Mouse (Mus musculus): Measurements from ENCODE around the gene Wbp2. TPM values are rescaled to one million over a fixed set of nuclear protein-coding genes. Genes with fewer than 3 reads are reported as not detected.

Wbp2 gene
- polyA plus RNA-seq, 3 experiments from 2014 or later = 153 to 156 (median 154) TPM

GRCm38 (mm10) chr11:116061641-116062415, 25.0 kb downstream of the Wbp2 start:
- no peak for ATAC-seq

DNA sequence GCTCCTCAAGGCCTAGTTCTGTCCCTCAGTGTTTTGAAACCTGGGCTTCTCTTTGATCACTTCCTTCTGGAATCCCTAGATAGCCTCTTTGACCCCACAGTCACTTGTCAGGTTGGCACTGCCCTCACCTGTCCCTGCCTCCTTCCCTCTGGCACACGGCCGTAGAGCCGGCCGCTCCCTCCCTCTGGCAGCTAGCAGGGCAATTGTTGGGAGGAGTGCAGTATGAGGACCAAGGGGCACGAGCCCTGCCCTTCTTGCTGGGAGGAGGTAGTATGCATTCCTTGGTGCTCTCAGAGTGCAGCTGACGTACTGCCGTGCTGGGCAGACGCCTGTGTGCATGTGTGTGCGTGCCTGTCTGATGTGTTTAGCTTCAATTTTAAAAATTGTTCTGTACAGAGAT, 26.2 kb downstream of the Wbp2 start:
- ATAC-seq = no peak

DNA sequence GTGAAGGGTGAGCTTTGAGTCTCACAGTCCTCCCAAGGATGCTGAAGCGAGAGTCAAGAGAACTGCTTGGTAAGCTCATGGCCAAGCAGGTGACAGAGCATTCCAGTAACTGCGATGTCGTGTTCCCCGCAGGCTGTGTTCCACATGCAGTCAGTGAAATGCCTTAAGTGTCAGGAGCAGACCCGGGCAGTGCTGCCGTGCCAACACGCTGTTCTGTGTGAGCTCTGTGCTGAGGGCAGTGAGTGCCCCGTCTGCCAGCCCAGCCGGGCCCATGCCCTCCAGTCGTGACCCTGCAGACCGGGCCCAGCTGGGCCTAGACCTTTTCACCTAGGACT, 27.1 kb downstream of the Wbp2 start:
- ATAC-seq = no peak

- ATAC-seq = no peak
These were observed 27.7 kb downstream of the Wbp2 start for GRCm38 (mm10) chr11:116058868-116059690.

GRCm38 (mm10) chr11:116058022-116058614, 28.7 kb downstream of the Wbp2 start:
- ATAC-seq = no peak

- no peak for ATAC-seq
These were observed 29.4 kb downstream of the Wbp2 start for GRCm38 (mm10) chr11:116057237-116057881.

GRCm38 (mm10) chr11:116055873-116056272, 30.9 kb downstream of the Wbp2 start:
- ATAC-seq = no peak

DNA sequence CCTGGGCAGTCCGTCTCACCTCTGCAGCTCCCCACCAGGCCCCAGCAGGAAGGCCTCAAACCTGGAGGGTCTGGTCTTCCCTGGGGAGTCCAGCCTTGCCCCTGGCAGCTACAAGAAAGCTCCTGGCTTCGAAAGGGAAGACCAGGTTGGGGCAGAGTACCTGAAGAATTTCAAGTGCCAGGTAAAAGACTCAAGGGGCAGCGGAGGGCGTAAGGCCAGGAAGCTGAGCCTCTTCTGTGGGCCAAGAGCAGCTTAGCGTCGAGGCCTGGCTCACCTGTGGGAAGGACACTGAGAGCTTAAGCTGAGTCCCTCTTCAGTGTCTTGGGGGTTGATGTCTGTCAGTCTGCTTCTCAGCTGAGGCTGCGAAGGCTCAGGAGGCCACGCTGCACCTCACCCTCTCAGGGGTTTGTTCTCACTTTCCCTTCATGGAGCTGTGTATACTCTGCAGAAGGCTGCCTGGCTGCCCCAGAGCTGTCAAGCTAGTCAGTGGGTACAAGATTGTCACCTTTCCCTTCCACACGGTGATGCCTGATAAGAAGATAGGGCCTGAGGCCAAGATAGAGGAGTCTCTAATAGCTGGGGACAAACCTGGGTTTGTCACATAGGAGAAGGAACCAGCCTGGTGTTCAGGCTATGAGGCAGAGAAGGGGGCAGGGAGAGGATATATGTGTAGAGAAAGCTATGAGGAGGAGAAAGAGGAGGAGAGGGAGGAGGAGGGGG, 33.1 kb downstream of the Wbp2 start:
- no peak for ATAC-seq

DNA sequence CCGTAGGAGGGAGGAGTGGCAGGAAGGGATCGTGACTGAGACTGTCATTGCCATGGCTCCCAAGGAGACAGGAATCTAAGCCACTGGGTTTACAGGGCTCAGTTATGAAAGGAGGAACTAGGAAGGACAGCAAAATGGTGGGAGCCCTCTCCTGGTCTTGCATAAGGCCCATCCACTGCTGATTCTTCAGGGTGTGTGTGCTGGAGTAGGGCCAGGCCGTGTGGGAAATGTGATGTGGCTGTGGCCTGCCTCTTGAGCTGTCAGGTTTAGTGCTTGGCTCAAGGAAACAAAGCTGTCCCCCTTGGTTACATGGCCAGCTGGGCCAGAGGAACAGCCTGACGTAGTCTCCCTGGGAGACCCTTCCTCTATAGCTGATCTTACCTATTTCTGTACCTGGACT, 36.6 kb downstream of the Wbp2 start:
- no peak for ATAC-seq

DNA sequence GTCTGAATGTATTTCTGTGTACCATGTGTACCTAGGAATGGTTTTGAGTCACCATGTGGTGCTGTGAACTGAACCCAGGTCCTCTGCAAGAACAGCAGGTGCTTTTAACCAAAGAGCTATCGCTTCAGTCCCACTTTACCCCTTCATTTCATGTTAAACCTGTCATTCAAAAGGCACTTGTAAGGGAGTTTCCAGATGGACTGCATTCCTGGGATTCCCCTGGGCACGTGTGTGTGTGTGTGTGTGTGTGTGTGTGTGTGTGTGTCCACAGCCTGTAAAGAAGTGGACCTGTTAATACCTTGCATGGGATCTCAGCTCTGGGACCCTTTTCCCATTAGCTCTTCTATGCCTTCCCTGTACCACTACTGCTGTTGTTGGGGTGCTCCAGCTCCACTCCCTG, 37.2 kb downstream of the Wbp2 start:
- ATAC-seq = no peak

GRCm38 (mm10) chr11:116045173-116045572, 41.6 kb downstream of the Wbp2 start:
- ATAC-seq = no peak

GRCm38 (mm10) chr11:116043286-116043685, 43.5 kb downstream of the Wbp2 start:
- no peak for ATAC-seq

- no peak for ATAC-seq
These were observed 44.2 kb downstream of the Wbp2 start for GRCm38 (mm10) chr11:116042372-116043138.

- ATAC-seq = no peak
These were observed 45.0 kb downstream of the Wbp2 start for GRCm38 (mm10) chr11:116041833-116042232.

DNA sequence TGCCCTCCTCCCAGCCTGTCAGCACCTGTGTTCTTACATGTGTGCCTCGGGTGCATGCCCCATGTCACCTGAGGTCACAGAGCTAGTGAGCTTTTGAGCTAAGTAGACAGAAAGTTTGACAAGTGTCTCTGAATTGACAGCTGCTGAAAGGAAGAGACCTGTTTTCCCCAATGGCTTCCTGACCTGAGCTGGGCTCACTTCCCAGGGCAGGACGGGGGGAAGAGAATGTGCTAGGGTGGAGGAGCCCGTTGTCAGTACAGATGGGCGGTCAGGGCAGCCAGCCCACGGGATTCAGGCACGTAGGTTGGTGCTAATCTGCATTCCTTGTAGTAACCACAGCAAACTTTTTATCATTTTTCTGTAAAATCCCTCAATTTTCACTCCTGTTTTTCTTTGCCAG, 46.2 kb downstream of the Wbp2 start:
- no peak for ATAC-seq

DNA sequence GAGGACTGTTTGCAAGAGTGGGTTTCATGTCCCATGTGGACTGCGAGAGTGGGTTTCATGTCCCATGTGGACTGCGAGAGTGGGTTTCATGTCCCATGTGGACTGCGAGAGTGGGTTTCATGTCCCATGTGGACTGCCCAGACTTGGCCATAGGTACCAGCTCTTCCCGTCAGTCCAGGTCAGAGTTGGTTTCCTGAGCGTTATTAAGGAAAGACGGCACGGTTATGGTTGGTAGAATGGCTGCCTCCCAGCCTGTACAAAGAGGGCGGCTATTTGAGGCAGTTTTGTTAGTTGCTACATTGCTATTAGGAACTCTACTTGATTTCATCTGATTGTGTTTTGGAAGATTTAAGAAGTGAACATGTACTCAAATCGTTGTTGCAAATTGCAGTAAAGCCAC, 49.0 kb downstream of the Wbp2 start:
- no peak for ATAC-seq

DNA sequence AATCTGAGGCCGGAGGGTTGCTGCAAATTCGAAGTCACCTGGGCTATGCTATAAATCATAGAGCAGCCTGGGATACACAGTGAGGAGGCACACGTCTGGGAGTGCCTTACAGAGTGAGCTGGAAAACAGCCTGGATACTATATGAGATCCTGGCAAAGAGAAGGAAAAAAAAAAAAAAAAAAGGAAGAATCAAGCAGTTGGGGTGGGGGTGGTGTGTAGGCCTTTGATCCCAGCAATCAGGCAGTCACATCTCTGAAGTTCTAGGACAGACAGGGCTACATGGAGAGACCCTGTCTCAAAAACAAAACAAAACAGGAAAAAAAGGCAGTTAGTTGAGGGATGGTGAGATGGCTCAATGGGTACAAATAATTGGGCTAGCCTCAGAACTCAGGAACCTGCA, 50.1 kb downstream of the Wbp2 start:
- ATAC-seq = no peak

DNA sequence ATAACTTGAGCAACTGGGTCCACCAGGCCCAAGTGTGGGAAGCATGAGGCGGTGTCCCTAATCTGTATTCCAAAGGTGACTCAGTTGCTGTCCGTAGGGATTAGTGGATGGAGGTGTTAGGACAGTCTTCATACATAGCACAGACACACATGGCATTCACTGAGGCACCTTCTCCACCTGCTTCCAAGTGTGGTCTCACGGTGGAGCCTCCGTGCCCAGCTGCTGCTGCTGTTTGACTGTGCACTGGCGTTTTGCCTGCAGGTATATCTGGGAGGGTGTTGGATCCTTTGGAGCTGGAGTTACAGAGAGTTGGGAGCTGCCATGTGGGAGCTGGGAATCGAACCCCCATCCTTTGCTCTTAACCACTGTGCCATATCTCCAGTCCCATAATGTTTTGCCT, 52.2 kb downstream of the Wbp2 start:
- no peak for ATAC-seq

GRCm38 (mm10) chr11:116030898-116031845, 55.6 kb downstream of the Wbp2 start:
- peak; percentile 16 for ATAC-seq

DNA sequence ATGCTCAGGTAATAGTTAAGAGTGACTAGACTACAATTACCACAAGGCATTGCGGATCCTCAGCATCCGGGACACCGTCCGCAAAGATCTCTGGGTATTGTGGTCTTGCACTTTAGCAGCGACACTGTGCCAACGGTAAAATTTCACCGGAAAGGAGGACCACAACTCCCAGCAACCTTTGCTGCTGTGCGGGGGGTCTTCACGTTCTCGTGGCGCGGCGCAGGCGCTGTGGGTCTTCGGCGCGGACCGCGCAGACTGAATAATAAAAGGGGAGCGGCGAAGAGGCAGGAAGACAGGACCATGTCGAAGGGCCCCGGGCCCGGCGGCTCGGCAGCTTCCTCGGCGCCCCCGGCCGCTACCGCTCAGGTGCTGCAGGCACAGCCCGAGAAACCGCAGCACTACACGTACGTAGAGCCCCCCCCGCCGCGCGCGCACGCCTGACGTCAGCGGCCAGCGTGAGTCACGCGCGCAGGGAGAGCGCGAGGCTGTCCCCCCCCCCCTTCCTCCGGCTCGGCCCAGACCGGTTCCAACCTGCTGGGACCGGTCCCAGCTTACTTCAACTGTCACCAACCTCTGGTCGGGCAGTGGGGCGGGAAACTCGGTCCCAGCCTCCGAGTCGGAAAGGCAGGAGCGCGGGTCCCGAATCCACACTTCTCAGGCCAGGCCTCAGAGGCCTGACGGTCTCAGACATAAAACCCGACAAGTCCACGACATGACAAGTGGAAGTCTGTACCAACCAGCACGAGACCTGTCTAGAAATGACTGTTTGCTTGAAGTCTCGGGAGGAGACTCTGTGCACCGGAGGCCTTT, 56.5 kb downstream of the Wbp2 start, which contains the start of gene Unk:
Gene Unk, plus strand, starts transcription at position 235 of the 810 bp plus-strand sequence.
- ATAC-seq = peak; percentile 84

Data from inflammation-experienced regulatory T-cells, adult 6 months (primary cell).